Mouse (Mus musculus) limb, embryonic 14.5 days (tissue): Measurements from ENCODE around the gene Ccdc54. TPM values are rescaled to one million over a fixed set of nuclear protein-coding genes. Genes with fewer than 3 reads are reported as not detected.
A peak's percentile ranks its signal among the peaks of the same experiment; 100 is the strongest.

Experiments used
- ATAC-seq: fragments of 200-750 bp; cut with Nextera tagmentation; 2 replicates; pipeline ENCODE4 v1.8.0; 2017; ENCODE audit warnings: low read depth, moderate number of reproducible peaks, moderate TSS enrichment; ENCODE audit not compliant: low FRiP score
- DNase-seq: peaks from one replicate; pipeline ENCODE4 v3.0.0-alpha.2; 2015; ENCODE audit warnings: low spot score
- H3K27ac ChIP-seq: fragments of 300-500 bp; sonication (generic); replicated peaks from 2 replicates; pipeline ENCODE4 v1.5.1; 2014; ENCODE audit warnings: low read depth, mild to moderate bottlenecking, low read length, moderate library complexity, mixed read lengths
- H3K27me3 ChIP-seq: fragments of 300-500 bp; sonication (generic); 2 replicates; pipeline ENCODE4 v1.6.1; 2014; ENCODE audit warnings: low read length, mixed read lengths; ENCODE audit not compliant: control insufficient read depth, insufficient read depth
- H3K36me3 ChIP-seq: fragments of 300-500 bp; sonication (generic); 2 replicates; pipeline ENCODE4 v1.6.1; 2014; ENCODE audit warnings: mild to moderate bottlenecking, low read length, moderate library complexity, mixed read lengths; ENCODE audit not compliant: control insufficient read depth, insufficient read depth
- H3K4me1 ChIP-seq: fragments of 300-500 bp; sonication (generic); 2 replicates; pipeline ENCODE4 v1.6.1; 2014; ENCODE audit warnings: antibody characterized with exemption, low read length, mixed read lengths; ENCODE audit not compliant: control insufficient read depth, insufficient read depth
- H3K4me2 ChIP-seq: fragments of 300-500 bp; sonication (generic); replicated peaks from 2 replicates; pipeline ENCODE4 v1.6.1; 2014; ENCODE audit warnings: low read depth, mild to moderate bottlenecking, low read length, moderate library complexity; ENCODE audit not compliant: severe bottlenecking
- H3K4me3 ChIP-seq: fragments of 300-500 bp; sonication (generic); replicated peaks from 2 replicates; pipeline ENCODE4 v1.5.1; 2014; ENCODE audit warnings: low read length
- H3K9ac ChIP-seq: fragments of 300-500 bp; sonication (generic); 2 replicates; pipeline ENCODE4 v1.6.1; 2014; ENCODE audit warnings: mild to moderate bottlenecking, low read depth, low read length, moderate library complexity; ENCODE audit not compliant: severe bottlenecking
- H3K9me3 ChIP-seq: fragments of 300-500 bp; sonication (generic); 2 replicates; pipeline ENCODE4 v1.6.1; 2016; ENCODE audit warnings: low read length; ENCODE audit not compliant: control insufficient read depth
- POLR2A ChIP-seq: fragments of 200-500 bp; IDR thresholded peaks from 2 replicates; pipeline ENCODE4 v1.8.0; 2012; ENCODE audit warnings: inconsistent platforms, mild to moderate bottlenecking, moderate library complexity, borderline replicate concordance; ENCODE audit not compliant: insufficient read depth, insufficient read length; ENCODE audit errors: extremely low read depth
- WGBS: fragments of 180-500 bp; shearing (Covaris S2); extraction: QIAGEN DNeasy Blood & Tissue Kit; methylation state at CpG from one replicate; pipeline ENCODE4 v1.1.7; 2014; 5-methylcytosine and 5-hydroxymethylcytosine counted together
- polyA plus RNA-seq, 2 experiments: library from polyadenylated mRNA; depleted of rRNA in 1 of 2; stranded (reverse) in 1 of 2; unstranded in 1 of 2; fragments of >200 nt; fragmentation: Nextera tagmentation in 1 of 2; extraction: Ambion mirVana in 1 of 2; gene quantifications; 2 replicates each; pipeline versions ENCODE4 v1.2.1 to v1.2.3; 2012 to 2014

Gene Ccdc54
- polyA plus RNA-seq, 2 experiments = not detected

- Histone ChIP-seq H3K4me1 (no peaks in the 10 kb centered on the region), H3K4me2 (no peak overlapping the region), H3K9ac (no peak overlapping the region), H3K9me3 (no peaks in the 10 kb centered on the region), H3K27me3 (no peaks in the 10 kb centered on the region), H3K27ac (no peak overlapping the region), H3K36me3 (no peaks in the 10 kb centered on the region), H3K4me3 (no peak overlapping the region)
- WGBS = 36% methylated on average over 15 of the region's 15 CpGs
- DNase-seq (no peak), ATAC-seq (no peak)
- TF ChIP-seq POLR2A = no peak
Measured at GRCm38 (mm10) chr16:50607776-50608562, 17.0 kb upstream of the Ccdc54 start.

- H3K36me3 ChIP-seq = no peaks in the 10 kb centered on the region
Measured at GRCm38 (mm10) chr16:50604826-50605225, 13.9 kb upstream of the Ccdc54 start.

DNA sequence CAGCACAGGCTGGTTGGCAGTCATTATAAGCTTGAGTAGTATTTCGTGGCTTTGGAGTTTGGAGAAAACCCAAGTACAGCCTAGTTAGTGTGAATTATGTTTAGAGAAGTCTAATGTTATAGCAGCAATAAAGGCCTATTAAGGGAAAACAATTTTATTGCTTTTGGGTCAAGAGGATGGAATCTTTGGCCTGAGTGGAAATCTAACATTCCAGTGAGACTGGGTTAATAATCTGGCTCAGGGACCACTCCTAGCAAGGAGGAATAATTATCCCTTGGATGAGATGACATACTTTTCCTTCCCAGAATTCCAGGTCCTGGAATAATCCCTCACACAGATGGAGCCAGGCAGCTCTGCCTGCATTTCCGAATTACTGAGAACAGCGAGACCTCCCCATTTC lies 11.0 kb upstream of the Ccdc54 start:
- WGBS = 9% methylated on average over 3 of the region's 3 CpGs
- Histone ChIP-seq H3K9me3 (no peaks in the 10 kb centered on the region), H3K4me2 (no peak overlapping the region), H3K4me3 (no peak overlapping the region), H3K4me1 (no peaks in the 10 kb centered on the region), H3K9ac (no peak overlapping the region), H3K27me3 (no peaks in the 10 kb centered on the region), H3K36me3 (no peaks in the 10 kb centered on the region), H3K27ac (no peak overlapping the region)
- TF ChIP-seq POLR2A = no peak
- ATAC-seq = peak; percentile 55; the same call in 1 of the 2 replicates
- DNase-seq = peak; percentile 49

More at GRCm38 (mm10) chr16:50604826-50605225, 13.9 kb upstream of the Ccdc54 start:
- WGBS = 49% methylated on average over 11 of the region's 11 CpGs
- H3K4me1 ChIP-seq = no peaks in the 10 kb centered on the region
- no peak overlapping the region for H3K4me3 ChIP-seq
- DNase-seq (no peak), ATAC-seq (no peak)
- no peaks in the 10 kb centered on the region for H3K9me3 ChIP-seq
- H3K27ac ChIP-seq = no peak overlapping the region
- no peaks in the 10 kb centered on the region for H3K27me3 ChIP-seq
- H3K9ac ChIP-seq = no peak overlapping the region
- H3K4me2 ChIP-seq = no peak overlapping the region
- TF ChIP-seq POLR2A = no peak

DNA sequence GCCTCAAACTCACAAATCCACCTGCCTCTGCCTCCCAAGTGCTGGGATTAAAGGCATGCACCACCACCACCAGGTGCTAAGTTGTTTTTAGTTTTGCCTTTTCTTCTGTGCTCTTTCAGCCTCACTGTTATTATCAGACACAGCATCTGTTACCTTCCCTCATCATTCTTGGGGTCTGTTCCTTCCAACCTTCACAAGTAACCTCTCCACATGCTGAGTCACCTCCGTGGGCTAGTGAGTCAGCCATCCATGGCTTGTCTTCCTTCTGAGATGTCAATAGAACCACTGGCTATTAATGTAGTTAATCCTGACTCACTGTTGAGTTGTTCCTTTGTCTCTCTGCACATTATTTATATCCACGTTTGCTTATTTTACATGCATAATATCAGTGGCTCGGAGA lies 9.7 kb upstream of the Ccdc54 start:
- Histone ChIP-seq H3K4me1 (no peaks in the 10 kb centered on the region), H3K4me2 (no peak overlapping the region), H3K9ac (no peak overlapping the region), H3K4me3 (no peak overlapping the region), H3K27me3 (no peaks in the 10 kb centered on the region), H3K36me3 (no peaks in the 10 kb centered on the region), H3K27ac (no peak overlapping the region), H3K9me3 (no peaks in the 10 kb centered on the region)
- DNase-seq = no peak
- no peak for TF ChIP-seq POLR2A
- WGBS = 91% methylated on average over 3 of the region's 3 CpGs
- ATAC-seq = no peak

- no peaks in the 10 kb centered on the region for H3K36me3 ChIP-seq
- DNase-seq = no peak
- WGBS = 35% methylated on average over 6 of the region's 6 CpGs
- H3K9me3 ChIP-seq = no peaks in the 10 kb centered on the region
- H3K4me3 ChIP-seq = no peak overlapping the region
- H3K9ac ChIP-seq = no peak overlapping the region
- no peak overlapping the region for H3K27ac ChIP-seq
- H3K4me1 ChIP-seq = no peaks in the 10 kb centered on the region
- H3K4me2 ChIP-seq = no peak overlapping the region
- ATAC-seq = no peak
- TF ChIP-seq POLR2A = no peak
- H3K27me3 ChIP-seq = no peaks in the 10 kb centered on the region
Measured at GRCm38 (mm10) chr16:50596679-50597078, 5.7 kb upstream of the Ccdc54 start.

GRCm38 (mm10) chr16:50596171-50596570 lies 5.2 kb upstream of the Ccdc54 start:
- Histone ChIP-seq H3K9ac (no peak overlapping the region), H3K36me3 (no peaks in the 10 kb centered on the region), H3K9me3 (no peaks in the 10 kb centered on the region), H3K27ac (no peak overlapping the region), H3K4me1 (no peaks in the 10 kb centered on the region), H3K27me3 (no peaks in the 10 kb centered on the region), H3K4me2 (no peak overlapping the region), H3K4me3 (no peak overlapping the region)
- no peak for ATAC-seq
- TF ChIP-seq POLR2A = no peak
- WGBS = 51% methylated on average over 4 of the region's 4 CpGs
- no peak for DNase-seq
